Mouse (Mus musculus) frontal cortex, adult (tissue): ENCODE data around the gene Klrb1c.
"Not testable (repeated sequence)": the region's sequence is repeated elsewhere in the genome, so short reads cannot be mapped to it uniquely, and the experiment has no call there.

Experiments used
- ATAC-seq: cut with Nextera tagmentation; 2 replicates; pipeline ENCODE4 v1.9.2; 2017; ENCODE audit warnings: mild to moderate bottlenecking, moderate library complexity, mixed read lengths; ENCODE audit not compliant: low TSS enrichment

Klrb1c gene

DNA sequence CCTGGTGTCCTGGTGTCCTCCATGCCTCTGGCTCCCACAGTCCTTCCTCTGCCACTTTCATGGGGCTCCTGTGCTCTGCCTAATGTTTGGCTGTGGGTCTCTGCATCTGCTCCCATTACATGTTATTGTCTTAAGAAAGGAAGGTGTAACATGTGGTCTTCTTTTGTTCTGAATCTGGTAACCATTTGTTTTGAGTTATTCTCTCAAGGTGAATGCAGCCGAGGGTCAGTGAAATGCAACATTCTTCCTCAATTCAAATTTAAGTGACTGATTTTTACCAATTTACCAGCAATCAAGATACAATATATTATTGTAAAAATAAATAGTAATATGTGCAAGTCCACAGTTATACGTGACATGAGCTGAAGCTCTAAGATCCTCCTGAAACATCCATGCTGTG is at the start of gene Klrb1c:
TSS of gene Klrb1c (minus strand) at position 101 of the 400 bp plus-strand sequence.
- no peak for ATAC-seq

GRCm38 (mm10) chr6:128837454-128838341 is 48.7 kb upstream of the Klrb1c start:
- ATAC-seq = peak; percentile 54

DNA sequence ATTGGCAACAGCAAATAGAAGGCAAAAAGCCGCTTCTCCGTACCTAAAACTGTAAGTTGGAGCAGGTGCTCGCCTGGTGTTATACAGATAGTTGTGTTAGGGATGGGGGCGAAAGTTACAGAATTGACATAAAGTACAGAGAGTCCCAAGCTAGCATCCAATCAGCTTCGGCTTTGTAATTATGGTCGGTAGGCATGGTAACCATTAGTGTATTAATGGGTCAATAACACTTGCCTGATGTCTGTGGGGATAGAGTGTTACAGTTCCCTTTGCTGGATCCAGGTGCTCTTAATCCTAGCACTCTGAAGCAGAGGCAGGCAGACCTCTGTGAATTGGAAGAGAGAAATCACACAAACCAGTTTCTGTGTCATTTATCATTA is 47.9 kb upstream of the Klrb1c start:
- ATAC-seq = no peak

DNA sequence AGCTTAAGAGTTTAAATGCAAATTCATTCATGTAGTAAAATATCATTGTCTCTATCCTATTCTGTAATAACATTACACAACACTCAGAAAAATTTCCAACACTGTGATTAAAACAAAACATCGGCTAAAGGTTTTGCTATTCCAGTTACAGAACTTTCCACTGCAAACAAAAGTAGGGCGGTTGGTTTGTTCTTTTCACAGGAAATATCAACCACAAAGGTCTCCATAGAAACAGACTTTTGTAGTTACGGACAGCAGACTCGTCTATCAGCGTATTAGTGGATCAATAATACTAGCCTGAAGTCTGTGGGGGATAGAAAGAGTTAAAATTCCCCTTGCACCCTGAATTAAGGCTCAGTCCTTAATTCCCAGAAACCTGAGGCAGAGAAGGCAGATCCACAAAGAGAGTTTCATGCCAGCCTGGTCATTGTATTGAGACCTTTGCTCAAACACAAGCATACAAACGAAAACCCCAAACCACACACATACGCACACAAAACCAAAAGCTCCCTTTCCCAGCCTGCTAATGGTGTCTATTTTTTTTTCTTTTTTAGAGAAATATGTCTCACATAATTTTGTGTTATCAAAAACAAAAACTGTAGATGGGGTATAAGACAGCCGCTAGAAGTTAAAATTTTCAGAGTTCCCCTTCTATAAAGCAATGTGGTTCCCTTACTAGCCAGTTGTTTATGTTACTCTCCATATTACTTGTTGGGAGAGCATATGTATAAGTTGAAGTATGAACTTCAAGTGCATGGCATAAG is 47.4 kb upstream of the Klrb1c start:
- ATAC-seq = no peak

GRCm38 (mm10) chr6:128835571-128835970 is 46.6 kb upstream of the Klrb1c start:
- no peak for ATAC-seq

- no peak for ATAC-seq
Measured at GRCm38 (mm10) chr6:128833046-128833445, 44.0 kb upstream of the Klrb1c start.

GRCm38 (mm10) chr6:128829837-128830236 is 40.8 kb upstream of the Klrb1c start:
- ATAC-seq = no peak

- ATAC-seq = no peak
Measured at GRCm38 (mm10) chr6:128826781-128827180, 37.8 kb upstream of the Klrb1c start.

DNA sequence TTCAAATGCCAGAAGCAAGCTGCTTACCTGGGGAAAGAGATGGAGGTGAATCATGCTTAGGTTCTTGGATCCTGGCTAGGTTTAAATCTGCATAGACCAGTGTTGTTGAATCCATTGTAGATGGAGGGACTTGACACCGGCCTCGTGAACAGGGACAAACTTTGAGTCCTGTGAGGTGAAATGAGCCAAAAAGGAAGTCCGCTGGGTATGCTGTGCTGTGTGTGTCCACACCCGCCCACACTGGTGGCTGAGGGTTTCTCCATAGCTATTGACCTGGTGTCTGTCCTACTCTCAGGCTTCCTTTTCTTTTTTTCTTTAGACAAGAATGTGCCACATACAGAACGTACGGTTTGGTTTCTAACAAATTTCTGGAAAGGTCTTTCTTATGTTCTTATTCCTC is 37.1 kb upstream of the Klrb1c start, which contains the start of the genes Gm44511 and Klrb1b:
TSS of gene Gm44511 (minus strand) at position 184 of the 400 bp plus-strand sequence.
TSS of gene Klrb1b (minus strand) at position 200 of the 400 bp plus-strand sequence.
- ATAC-seq = no peak

DNA sequence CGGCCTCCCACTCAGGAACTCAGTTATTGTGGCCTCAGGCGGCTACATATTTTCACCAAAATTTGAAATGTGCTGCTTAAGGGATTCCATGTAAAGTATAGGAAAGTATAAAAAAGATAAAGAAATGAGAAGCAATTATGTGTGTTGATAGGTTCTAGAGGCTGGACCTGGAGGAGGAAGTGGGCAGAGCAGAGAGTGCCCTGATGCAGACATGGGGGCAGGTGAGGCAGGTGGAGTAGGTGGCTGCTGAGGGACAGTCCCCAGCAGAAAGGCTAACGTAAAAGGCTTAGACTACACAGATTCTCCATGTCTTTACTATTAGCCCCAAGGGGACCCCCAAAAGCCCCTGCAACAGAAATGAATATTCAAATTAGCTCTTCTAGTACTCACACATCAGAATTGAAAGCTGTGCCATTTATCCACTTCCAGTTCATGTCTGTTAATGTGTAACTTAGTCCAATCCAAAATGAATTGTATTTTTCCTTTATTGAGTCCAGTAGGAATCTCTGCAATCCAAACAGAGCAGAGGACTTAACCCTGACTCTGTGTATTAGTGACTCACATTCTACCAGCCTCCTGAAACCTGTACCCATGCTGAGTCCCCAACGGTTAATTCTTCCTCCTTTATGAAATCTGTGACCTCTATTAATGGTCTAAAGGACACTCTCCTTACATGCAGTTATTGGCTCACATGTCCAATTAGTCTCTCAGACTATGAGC is 29.2 kb upstream of the Klrb1c start:
- ATAC-seq = no peak

GRCm38 (mm10) chr6:128808532-128808931 is 19.5 kb upstream of the Klrb1c start:
- peak; percentile 89 for ATAC-seq

DNA sequence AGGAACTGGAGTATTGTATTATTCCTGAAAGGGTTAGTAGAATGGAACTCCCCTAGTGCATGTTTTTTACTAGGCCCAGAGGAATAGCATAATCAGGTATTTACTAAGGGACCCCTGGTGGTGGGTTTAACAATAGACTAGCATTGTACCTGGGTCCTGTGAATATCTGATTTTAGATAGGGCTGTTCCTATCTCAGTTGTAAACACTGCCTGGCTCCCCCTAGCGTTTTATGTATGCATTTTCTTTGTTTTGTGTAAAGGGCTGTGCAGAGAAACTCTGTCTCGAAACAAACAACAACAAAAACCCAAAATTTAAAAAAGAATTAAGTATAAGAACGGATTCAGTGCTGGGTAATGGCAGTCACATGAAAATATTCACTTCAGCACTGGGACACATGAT is 18.0 kb upstream of the Klrb1c start:
- ATAC-seq = no peak

DNA sequence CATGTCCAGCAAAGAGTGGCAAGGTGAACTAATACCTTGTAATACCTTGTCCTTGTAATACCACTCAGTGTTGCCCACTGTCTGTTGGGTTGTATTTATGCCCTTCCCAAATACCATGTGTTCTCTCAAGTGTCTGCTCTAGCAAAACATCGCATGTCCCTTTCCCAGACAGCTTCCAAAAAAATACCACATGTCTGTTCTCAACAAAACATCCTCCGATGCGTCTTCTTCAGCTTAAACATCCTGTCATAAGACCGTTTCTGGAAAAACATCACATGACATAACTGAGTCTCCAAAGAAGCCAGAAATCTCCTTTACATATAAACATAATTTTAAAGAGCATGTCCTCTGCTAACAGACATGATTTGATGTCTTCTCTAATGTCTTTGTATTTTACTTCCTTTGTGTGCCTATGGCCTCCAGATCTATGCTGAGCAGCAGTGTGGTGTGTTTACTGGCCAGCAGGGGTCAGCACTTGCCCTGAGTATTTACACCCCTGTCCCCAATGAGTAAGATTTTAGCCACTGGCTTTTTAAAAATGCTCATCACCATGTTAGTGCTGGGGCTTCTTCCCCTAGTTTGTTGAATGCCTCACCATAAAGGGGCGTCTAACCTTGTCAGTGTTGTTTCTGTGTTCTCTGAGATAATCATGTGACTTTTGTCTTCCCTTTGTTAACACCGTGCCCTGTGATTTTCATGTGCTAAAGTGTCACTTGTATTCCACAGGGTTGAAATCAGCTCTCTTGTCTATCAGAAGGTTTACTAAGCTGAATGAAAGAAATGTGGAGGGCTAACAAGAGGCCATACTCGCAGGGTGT is 16.0 kb upstream of the Klrb1c start:
- ATAC-seq = 0 out of 2 replicates have a peak, but pooled peaks have one; percentile 30

DNA sequence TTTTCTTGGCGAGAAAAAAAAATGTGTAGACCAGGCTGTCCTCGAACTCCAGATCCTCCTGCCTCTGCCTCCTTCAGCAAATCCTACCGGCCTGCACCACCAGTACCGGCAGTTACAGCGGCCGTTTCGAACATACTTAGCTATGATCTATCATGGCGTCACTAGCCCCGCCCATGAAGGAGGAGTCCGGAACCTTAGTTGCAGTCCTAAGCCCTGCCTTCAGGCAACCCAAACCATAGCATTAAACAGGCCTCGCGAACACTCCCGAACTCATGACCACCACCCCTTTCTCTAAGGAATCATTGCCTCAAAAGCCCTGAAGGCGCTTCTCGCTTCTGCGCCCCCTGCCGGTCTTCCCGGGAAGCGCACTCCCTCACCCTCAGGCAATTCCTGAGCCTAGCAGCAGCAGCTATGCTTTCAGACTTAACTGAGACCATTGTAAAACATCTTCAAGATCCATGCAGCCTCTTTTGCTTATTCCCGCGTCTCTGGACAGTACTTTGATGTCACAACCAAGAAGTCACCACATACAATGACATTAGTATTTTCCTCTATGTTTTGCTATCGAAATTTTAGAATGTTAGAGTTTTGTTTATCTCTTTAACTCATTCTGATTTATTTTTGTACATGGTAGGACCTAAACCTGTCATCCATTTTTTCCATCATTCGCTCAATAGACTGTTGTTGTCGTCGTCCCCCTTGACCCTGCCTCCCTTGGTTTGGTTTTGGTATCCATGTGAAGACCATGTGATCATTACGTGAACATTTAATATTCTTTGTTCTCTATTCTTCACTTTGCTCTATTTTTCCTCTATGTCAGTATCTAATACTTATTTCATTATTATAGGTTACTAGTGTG is 14.2 kb upstream of the Klrb1c start:
- ATAC-seq = peak; percentile 84

DNA sequence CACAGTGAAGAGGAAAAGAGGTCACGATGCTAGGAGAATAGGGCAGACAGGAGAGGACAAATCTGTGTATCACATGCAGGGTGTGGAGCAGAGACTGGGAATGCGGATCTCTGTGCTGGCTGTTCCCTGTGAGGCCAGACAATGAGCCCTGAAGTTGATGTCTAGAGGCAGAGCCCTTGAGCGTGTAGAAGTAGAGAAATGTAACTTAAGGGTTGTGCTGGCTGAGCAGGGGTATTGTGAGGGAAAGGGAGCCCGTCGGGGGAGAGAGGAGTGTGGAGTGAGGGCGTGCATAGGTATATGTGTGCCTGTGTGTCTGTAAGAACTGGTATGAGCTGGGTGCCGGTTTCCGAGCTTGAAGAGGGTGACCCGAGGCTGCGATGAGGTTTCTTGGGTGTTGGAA is 13.5 kb upstream of the Klrb1c start:
- ATAC-seq = peak; percentile 30

- ATAC-seq = not testable (repeated sequence)
Measured at GRCm38 (mm10) chr6:128800696-128801095, 11.7 kb upstream of the Klrb1c start.

GRCm38 (mm10) chr6:128799896-128800270 is 10.9 kb upstream of the Klrb1c start:
- ATAC-seq = no peak

DNA sequence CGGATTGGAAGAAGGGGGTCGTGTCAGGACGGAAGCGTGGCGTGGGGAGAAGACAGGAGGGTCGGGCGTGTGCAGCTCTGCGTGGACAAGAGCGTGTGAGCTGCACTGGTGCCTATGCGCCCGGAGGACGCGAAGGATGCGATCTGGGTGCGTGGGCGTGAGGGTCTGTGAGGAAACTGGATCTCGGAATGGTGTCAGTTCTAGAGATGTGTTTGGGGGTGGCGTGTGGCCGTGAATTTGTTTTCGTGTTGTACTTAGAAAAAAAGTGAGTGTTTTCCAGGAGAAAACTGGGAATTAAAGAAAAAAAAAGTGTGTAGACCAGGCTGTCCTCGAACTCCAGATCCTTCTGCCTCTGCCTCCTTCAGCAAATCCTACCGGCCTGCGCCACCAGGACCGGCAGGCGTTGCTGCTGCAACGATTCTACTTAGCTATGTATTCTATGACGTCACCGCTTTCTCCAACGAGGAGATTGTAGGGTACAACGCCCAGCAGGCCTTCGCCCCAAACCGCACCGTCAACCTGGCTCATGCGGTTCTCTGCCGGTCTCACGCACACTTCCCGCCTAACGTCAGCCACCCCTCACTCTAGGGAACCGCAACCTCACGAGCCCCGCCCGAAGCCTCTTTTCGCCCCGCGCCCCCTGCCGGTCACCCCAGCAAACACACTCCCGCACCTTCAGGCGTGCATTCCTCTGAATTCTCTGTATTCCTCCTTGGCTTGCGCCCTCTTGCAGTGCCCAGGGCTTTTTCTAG is 10.3 kb upstream of the Klrb1c start:
- ATAC-seq = peak; percentile 55

DNA sequence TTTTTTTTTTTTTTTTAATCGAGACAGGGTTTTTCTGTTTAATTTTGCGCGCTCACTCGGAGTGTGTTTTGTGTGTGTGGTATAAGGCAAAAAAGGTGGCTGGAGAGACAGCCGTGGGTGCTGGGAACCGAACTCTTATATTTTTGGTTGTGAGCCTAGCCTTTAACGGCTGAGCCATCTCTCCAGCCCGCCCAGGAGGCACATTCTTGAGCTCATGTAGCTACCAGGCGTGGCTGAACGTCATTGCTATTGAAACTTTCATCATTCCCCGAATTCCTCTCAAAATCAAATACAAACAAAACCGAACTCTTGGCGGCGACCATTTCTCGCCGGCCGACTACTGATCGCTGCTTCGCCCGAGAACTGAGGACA is 9.7 kb upstream of the Klrb1c start:
- ATAC-seq = peak; percentile 14
